Mouse (Mus musculus): ENCODE measurements around the gene Elmo3. TPM values are rescaled to one million over a fixed set of nuclear protein-coding genes. Genes with fewer than 3 reads are reported as not detected.
"Not testable (repeated sequence)": the region's sequence is repeated elsewhere in the genome, so short reads cannot be mapped to it uniquely, and the experiment has no call there.

The Elmo3 gene
- polyA plus RNA-seq, 1 experiment from 2014 or later = 1.1 TPM

- 88% methylated on average over 4 of the region's 4 CpGs for WGBS
- peaks cover 41% of the 10 kb centered on the region for H3K4me1 ChIP-seq (ENCODE audit: control insufficient read depth, insufficient read depth, low read length)
Observed at GRCm38 (mm10) chr8:105286907-105287306, 18.5 kb upstream of the Elmo3 start.

GRCm38 (mm10) chr8:105288231-105288630 lies 17.2 kb upstream of the Elmo3 start:
- WGBS = 81% methylated on average over 5 of the region's 5 CpGs
- H3K4me3 ChIP-seq (ENCODE audit: low read depth, low read length) = peak overlapping the region; percentile 52
- ATAC-seq = no peak
- H3K36me3 ChIP-seq (ENCODE audit: control insufficient read depth, insufficient read depth, low read length) = peaks cover 4% of the 10 kb centered on the region; the same call in 1 of the 2 replicates
- H3K9ac ChIP-seq (ENCODE audit: low read depth, low read length) = peak overlapping the region; percentile 69
- peak overlapping the region; percentile 86 for H3K27ac ChIP-seq (ENCODE audit: low read length)
- H3K9me3 ChIP-seq (replicated peaks; ENCODE audit: control insufficient read depth, low read length, poor library complexity, severe bottlenecking) = no peaks in the 10 kb centered on the region
- no peaks in the 10 kb centered on the region for H3K27me3 ChIP-seq (ENCODE audit: control insufficient read depth, insufficient read depth, low read depth, low read length)
- peak overlapping the region; percentile 79 for H3K4me2 ChIP-seq (ENCODE audit: low read length)
- H3K4me1 ChIP-seq (ENCODE audit: control insufficient read depth, insufficient read depth, low read length) = peaks cover 41% of the 10 kb centered on the region

More at GRCm38 (mm10) chr8:105286907-105287306, 18.5 kb upstream of the Elmo3 start:
- no peaks in the 10 kb centered on the region for H3K9me3 ChIP-seq (replicated peaks; ENCODE audit: control insufficient read depth, low read length, poor library complexity, severe bottlenecking)
- H3K9ac ChIP-seq (ENCODE audit: low read depth, low read length) = no peak overlapping the region
- H3K36me3 ChIP-seq (ENCODE audit: control insufficient read depth, insufficient read depth, low read length) = peaks cover 12% of the 10 kb centered on the region
- no peak for ATAC-seq
- no peaks in the 10 kb centered on the region; the same call in 1 of the 2 replicates for H3K27me3 ChIP-seq (ENCODE audit: control insufficient read depth, insufficient read depth, low read depth, low read length)
- peak overlapping the region; percentile 79 for H3K4me2 ChIP-seq (ENCODE audit: low read length)
- no peak overlapping the region for H3K27ac ChIP-seq (ENCODE audit: low read length)
- no peak overlapping the region for H3K4me3 ChIP-seq (ENCODE audit: low read depth, low read length)

GRCm38 (mm10) chr8:105288958-105289732 lies 16.3 kb upstream of the Elmo3 start:
- under 1% methylated on average over 53 of the region's 53 CpGs for WGBS
- Histone ChIP-seq H3K9ac (ENCODE audit: low read depth, low read length) (peak overlapping the region; percentile 69), H3K4me3 (ENCODE audit: low read depth, low read length) (peak overlapping the region; percentile 52), H3K4me1 (ENCODE audit: control insufficient read depth, insufficient read depth, low read length) (peaks cover 41% of the 10 kb centered on the region), H3K36me3 (ENCODE audit: control insufficient read depth, insufficient read depth, low read length) (peaks cover 4% of the 10 kb centered on the region; the same call in 1 of the 2 replicates), H3K27me3 (ENCODE audit: control insufficient read depth, insufficient read depth, low read depth, low read length) (no peaks in the 10 kb centered on the region), H3K4me2 (ENCODE audit: low read length) (peak overlapping the region; percentile 79), H3K27ac (ENCODE audit: low read length) (peak overlapping the region; percentile 86), H3K9me3 (replicated peaks; ENCODE audit: control insufficient read depth, low read length, poor library complexity, severe bottlenecking) (no peaks in the 10 kb centered on the region)
- peak; percentile 92 for ATAC-seq

GRCm38 (mm10) chr8:105289805-105290460 lies 15.5 kb upstream of the Elmo3 start, which contains the start of gene 4931428F04Rik:
Gene 4931428F04Rik, minus strand, starts transcription at chr8:105289864.
- H3K27me3 ChIP-seq (ENCODE audit: control insufficient read depth, insufficient read depth, low read depth, low read length) = no peaks in the 10 kb centered on the region
- peak within 1 kb of the TSS; percentile 52 for H3K4me3 ChIP-seq (ENCODE audit: low read depth, low read length)
- peak within 1 kb of the TSS; percentile 79 for H3K4me2 ChIP-seq (ENCODE audit: low read length)
- peak; percentile 46 for ATAC-seq
- under 1% methylated on average over 42 of the region's 43 CpGs for WGBS
- peak within 1 kb of the TSS; percentile 69 for H3K9ac ChIP-seq (ENCODE audit: low read depth, low read length)
- no peaks in the 10 kb centered on the region for H3K9me3 ChIP-seq (replicated peaks; ENCODE audit: control insufficient read depth, low read length, poor library complexity, severe bottlenecking)
- H3K4me1 ChIP-seq (ENCODE audit: control insufficient read depth, insufficient read depth, low read length) = peaks cover 38% of the 10 kb centered on the region
- H3K27ac ChIP-seq (ENCODE audit: low read length) = peak within 1 kb of the TSS; percentile 86
- no peaks in the 10 kb centered on the region; the same call in 1 of the 2 replicates for H3K36me3 ChIP-seq (ENCODE audit: control insufficient read depth, insufficient read depth, low read length)

GRCm38 (mm10) chr8:105290554-105291314 lies 14.7 kb upstream of the Elmo3 start:
- Histone ChIP-seq H3K4me3 (ENCODE audit: low read depth, low read length) (peak overlapping the region; percentile 52), H3K4me1 (ENCODE audit: control insufficient read depth, insufficient read depth, low read length) (peaks cover 34% of the 10 kb centered on the region), H3K36me3 (ENCODE audit: control insufficient read depth, insufficient read depth, low read length) (no peaks in the 10 kb centered on the region; the same call in 1 of the 2 replicates), H3K9ac (ENCODE audit: low read depth, low read length) (peak overlapping the region; percentile 50), H3K27ac (ENCODE audit: low read length) (no peak overlapping the region), H3K9me3 (replicated peaks; ENCODE audit: control insufficient read depth, low read length, poor library complexity, severe bottlenecking) (no peaks in the 10 kb centered on the region), H3K27me3 (ENCODE audit: control insufficient read depth, insufficient read depth, low read depth, low read length) (no peaks in the 10 kb centered on the region), H3K4me2 (ENCODE audit: low read length) (peak overlapping the region; percentile 79)
- 9% methylated on average over 31 of the region's 31 CpGs for WGBS
- ATAC-seq = no peak

- not testable (repeated sequence) for H3K27me3 ChIP-seq (ENCODE audit: control insufficient read depth, insufficient read depth, low read depth, low read length); H3K4me2 ChIP-seq (ENCODE audit: low read length); H3K9ac ChIP-seq (ENCODE audit: low read depth, low read length); H3K27ac ChIP-seq (ENCODE audit: low read length); ATAC-seq; H3K9me3 ChIP-seq (replicated peaks; ENCODE audit: control insufficient read depth, low read length, poor library complexity, severe bottlenecking); H3K36me3 ChIP-seq (ENCODE audit: control insufficient read depth, insufficient read depth, low read length); H3K4me3 ChIP-seq (ENCODE audit: low read depth, low read length)
- peaks cover 27% of the 10 kb centered on the region for H3K4me1 ChIP-seq (ENCODE audit: control insufficient read depth, insufficient read depth, low read length)
- WGBS = 87% methylated on average over 8 of the region's 8 CpGs
Observed at GRCm38 (mm10) chr8:105291364-105291763, 14.0 kb upstream of the Elmo3 start.

- not testable (repeated sequence) for H3K27me3 ChIP-seq (ENCODE audit: control insufficient read depth, insufficient read depth, low read depth, low read length); H3K4me2 ChIP-seq (ENCODE audit: low read length); H3K4me3 ChIP-seq (ENCODE audit: low read depth, low read length); H3K27ac ChIP-seq (ENCODE audit: low read length); H3K36me3 ChIP-seq (ENCODE audit: control insufficient read depth, insufficient read depth, low read length); H3K9ac ChIP-seq (ENCODE audit: low read depth, low read length); ATAC-seq; H3K9me3 ChIP-seq (replicated peaks; ENCODE audit: control insufficient read depth, low read length, poor library complexity, severe bottlenecking)
- H3K4me1 ChIP-seq (ENCODE audit: control insufficient read depth, insufficient read depth, low read length) = peaks cover 24% of the 10 kb centered on the region
- 68% methylated on average over 3 of the region's 3 CpGs for WGBS
Observed at GRCm38 (mm10) chr8:105291802-105292201, 13.6 kb upstream of the Elmo3 start.

GRCm38 (mm10) chr8:105292471-105292870 lies 12.9 kb upstream of the Elmo3 start:
- no peak overlapping the region for H3K9ac ChIP-seq (ENCODE audit: low read depth, low read length)
- no peak overlapping the region for H3K4me3 ChIP-seq (ENCODE audit: low read depth, low read length)
- H3K4me1 ChIP-seq (ENCODE audit: control insufficient read depth, insufficient read depth, low read length) = peaks cover 24% of the 10 kb centered on the region
- H3K27ac ChIP-seq (ENCODE audit: low read length) = no peak overlapping the region
- no peak overlapping the region for H3K4me2 ChIP-seq (ENCODE audit: low read length)
- WGBS = 86% methylated on average over 7 of the region's 7 CpGs
- no peaks in the 10 kb centered on the region for H3K9me3 ChIP-seq (replicated peaks; ENCODE audit: control insufficient read depth, low read length, poor library complexity, severe bottlenecking)
- no peaks in the 10 kb centered on the region for H3K36me3 ChIP-seq (ENCODE audit: control insufficient read depth, insufficient read depth, low read length)
- no peak for ATAC-seq
- no peaks in the 10 kb centered on the region for H3K27me3 ChIP-seq (ENCODE audit: control insufficient read depth, insufficient read depth, low read depth, low read length)

All from midbrain, embryonic 16.5 days (tissue).